Mouse (Mus musculus): Measurements from ENCODE around the gene Gna11. TPM values are rescaled to one million over a fixed set of nuclear protein-coding genes. Genes with fewer than 3 reads are reported as not detected.

Gna11 gene
- polyA plus RNA-seq, 1 experiment, result 33.8 TPM

DNA sequence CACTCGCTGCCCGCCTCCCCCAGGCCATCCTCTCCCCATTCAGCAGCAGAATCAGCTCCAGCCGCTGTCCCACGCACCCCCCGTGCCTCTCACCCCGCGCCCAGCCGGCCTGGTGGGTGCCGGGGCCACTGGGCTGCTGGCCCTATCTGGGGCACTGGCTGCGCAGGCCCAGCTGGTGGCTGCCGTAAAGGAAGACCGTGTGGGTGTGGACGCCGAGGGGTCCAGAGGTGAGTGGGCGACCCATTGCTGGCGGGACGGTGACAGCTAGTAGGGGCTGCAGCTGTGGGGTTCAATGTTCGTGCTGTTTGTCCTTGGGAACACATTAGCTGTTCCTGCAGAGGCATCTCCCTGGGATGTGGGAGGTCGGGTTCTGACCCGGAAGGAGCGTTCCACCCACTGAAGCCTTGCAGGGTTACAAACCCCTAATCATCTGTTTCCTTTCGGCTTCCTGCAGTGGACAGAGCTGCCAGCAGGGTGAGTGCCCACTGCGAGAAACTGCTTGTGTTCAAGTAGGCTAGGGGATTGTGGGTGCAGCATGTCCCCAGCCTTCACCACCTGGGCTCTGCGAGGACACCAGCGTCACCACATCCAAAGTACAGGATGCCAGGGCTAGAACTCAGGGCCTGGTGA is 35.6 kb upstream of the Gna11 start:
- no peaks in the 10 kb centered on the region for H3K36me3 ChIP-seq (ENCODE audit: control insufficient read depth, insufficient read depth, low read length)
- H3K27me3 ChIP-seq (ENCODE audit: control insufficient read depth, insufficient read depth, low read length), result 0 out of 2 replicates have a peak, but pooled peaks cover 1% of the 10 kb centered on the region
- TF ChIP-seq POLR2A (IDR thresholded peaks at IDR 0.05; ENCODE audit: low read depth, low read length) (no peak), CTCF (IDR thresholded peaks at IDR 0.05; ENCODE audit: extremely low read depth, insufficient read depth, insufficient read length, insufficient replicate concordance) (peak; percentile 12; the same call in 1 of the 2 replicates)
- no peak for DNase-seq (ENCODE audit: low read depth in 1 of 2, low spot score in 2 of 2)
- no peak overlapping the region for H3K27ac ChIP-seq (ENCODE audit: insufficient read depth, low read length)
- WGBS, result 6% methylated on average over 25 of the region's 25 CpGs
- peaks cover 8% of the 10 kb centered on the region for H3K4me1 ChIP-seq (ENCODE audit: control insufficient read depth, insufficient read depth, insufficient read length)
- peak overlapping the region; percentile 42; the same call in 1 of the 2 replicates for H3K4me3 ChIP-seq (ENCODE audit: extremely low read depth, insufficient read depth, insufficient read length)

DNA sequence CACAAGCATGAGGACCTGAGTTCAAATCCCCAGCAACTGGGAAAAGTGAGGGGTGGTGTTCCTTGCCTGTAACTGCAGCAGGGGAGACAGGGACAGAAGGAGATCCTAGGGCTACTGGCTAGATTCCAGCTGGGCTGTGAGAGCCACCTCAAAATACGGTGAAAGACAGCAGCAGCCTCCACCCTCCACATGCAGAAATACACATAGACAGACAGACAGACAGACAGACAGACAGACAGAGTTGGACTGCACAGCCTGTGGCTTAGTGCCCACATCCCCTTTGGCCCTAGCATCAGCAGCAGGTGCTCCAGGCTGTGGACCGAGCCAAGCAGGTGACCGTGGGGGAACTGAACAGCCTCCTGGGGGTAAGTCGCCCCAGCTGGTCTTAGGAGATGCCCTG is 35.0 kb upstream of the Gna11 start:
- 15% methylated on average over 4 of the region's 4 CpGs for WGBS
- H3K4me3 ChIP-seq (ENCODE audit: extremely low read depth, insufficient read depth, insufficient read length), result no peak overlapping the region
- no peak for TF ChIP-seq POLR2A (IDR thresholded peaks at IDR 0.05; ENCODE audit: low read depth, low read length)
- TF ChIP-seq CTCF (IDR thresholded peaks at IDR 0.05; ENCODE audit: extremely low read depth, insufficient read depth, insufficient read length, insufficient replicate concordance), result no peak
- H3K4me1 ChIP-seq (ENCODE audit: control insufficient read depth, insufficient read depth, insufficient read length), result peaks cover 11% of the 10 kb centered on the region
- H3K27ac ChIP-seq (ENCODE audit: insufficient read depth, low read length), result no peak overlapping the region
- no peak for DNase-seq (ENCODE audit: low read depth in 1 of 2, low spot score in 2 of 2)
- H3K27me3 ChIP-seq (ENCODE audit: control insufficient read depth, insufficient read depth, low read length), result peaks cover 1% of the 10 kb centered on the region; the same call in 1 of the 2 replicates
- no peaks in the 10 kb centered on the region for H3K36me3 ChIP-seq (ENCODE audit: control insufficient read depth, insufficient read depth, low read length)

- H3K27me3 ChIP-seq (ENCODE audit: control insufficient read depth, insufficient read depth, low read length), result peaks cover 1% of the 10 kb centered on the region; the same call in 1 of the 2 replicates
- DNase-seq (ENCODE audit: low read depth in 1 of 2, low spot score in 2 of 2), result peak in 1 of 2 experiments; percentile 33
- no peak overlapping the region for H3K27ac ChIP-seq (ENCODE audit: insufficient read depth, low read length)
- peak overlapping the region; percentile 58 for H3K4me3 ChIP-seq (ENCODE audit: extremely low read depth, insufficient read depth, insufficient read length)
- peaks cover 14% of the 10 kb centered on the region for H3K4me1 ChIP-seq (ENCODE audit: control insufficient read depth, insufficient read depth, insufficient read length)
- no peak for TF ChIP-seq POLR2A (IDR thresholded peaks at IDR 0.05; ENCODE audit: low read depth, low read length)
- no peak for TF ChIP-seq CTCF (IDR thresholded peaks at IDR 0.05; ENCODE audit: extremely low read depth, insufficient read depth, insufficient read length, insufficient replicate concordance)
- H3K36me3 ChIP-seq (ENCODE audit: control insufficient read depth, insufficient read depth, low read length), result no peaks in the 10 kb centered on the region
- whole genome bisulfite sequencing, result 25% methylated on average over 6 of the region's 6 CpGs
Measured at GRCm38 (mm10) chr10:81575695-81576094, 30.7 kb upstream of the Gna11 start.

GRCm38 (mm10) chr10:81575208-81575631 is 30.2 kb upstream of the Gna11 start:
- peak in 1 of 2 experiments; percentile 32 for DNase-seq (ENCODE audit: low read depth in 1 of 2, low spot score in 2 of 2)
- H3K27ac ChIP-seq (ENCODE audit: insufficient read depth, low read length), result no peak overlapping the region
- TF ChIP-seq POLR2A (IDR thresholded peaks at IDR 0.05; ENCODE audit: low read depth, low read length), result no peak
- TF ChIP-seq CTCF (IDR thresholded peaks at IDR 0.05; ENCODE audit: extremely low read depth, insufficient read depth, insufficient read length, insufficient replicate concordance), result no peak

DNA sequence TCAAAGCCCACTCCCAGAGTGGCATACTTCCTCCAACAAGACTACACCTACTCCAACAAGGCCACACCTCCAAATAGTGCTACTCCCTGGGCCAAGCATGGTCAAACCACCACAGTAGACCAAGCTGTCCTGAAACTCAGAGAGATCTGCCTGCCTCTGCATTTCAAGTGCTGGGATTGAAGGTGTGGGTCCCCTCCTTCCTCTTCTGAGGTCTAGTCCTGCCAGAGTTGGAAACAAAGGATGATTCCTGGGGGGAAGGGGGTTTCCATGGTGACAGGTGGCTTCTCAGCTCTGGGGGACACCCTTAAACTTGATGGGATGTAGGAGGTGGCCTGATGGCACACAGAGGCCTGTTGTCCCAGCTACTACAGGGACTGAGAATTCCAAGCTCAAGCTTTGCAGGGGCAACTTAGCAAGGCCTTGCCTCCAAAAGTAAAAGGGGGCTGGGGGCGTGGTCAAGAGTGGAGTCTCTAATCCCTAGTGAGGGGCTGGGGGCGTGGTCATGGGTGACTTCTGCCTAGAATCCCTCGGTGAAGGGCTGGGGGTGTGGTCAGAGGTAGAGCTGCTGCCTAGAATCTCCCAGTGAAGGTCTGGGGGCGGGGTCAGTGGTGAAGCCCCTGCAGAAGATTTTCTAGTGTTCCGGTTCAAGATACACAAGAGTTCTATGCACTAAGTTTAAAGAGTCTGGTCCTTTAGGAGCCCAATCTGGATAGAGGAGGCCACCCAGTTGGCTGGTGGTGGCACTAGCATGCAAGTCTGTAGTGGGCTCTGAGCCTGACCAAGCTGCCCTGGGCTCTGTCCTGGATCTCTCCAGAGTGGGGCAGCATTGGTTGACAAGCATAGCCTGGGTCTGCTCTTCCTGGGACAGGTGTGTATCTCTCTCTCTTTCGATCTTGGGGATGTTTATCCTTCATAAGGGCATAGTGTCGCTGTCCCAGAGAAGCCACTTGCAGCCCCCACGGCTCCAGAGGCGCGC is 29.4 kb upstream of the Gna11 start, which contains the start of gene Tle2:
Gene Tle2 (plus strand): TSS at position 481 of the 976 bp plus-strand sequence.
- 37% methylated on average over 10 of the region's 10 CpGs for WGBS

More at GRCm38 (mm10) chr10:81575208-81575631, 30.2 kb upstream of the Gna11 start:
- Histone ChIP-seq H3K27me3 (ENCODE audit: control insufficient read depth, insufficient read depth, low read length) (peaks cover 1% of the 10 kb centered on the region; the same call in 1 of the 2 replicates), H3K36me3 (ENCODE audit: control insufficient read depth, insufficient read depth, low read length) (no peaks in the 10 kb centered on the region), H3K4me3 (ENCODE audit: extremely low read depth, insufficient read depth, insufficient read length) (peak overlapping the region; percentile 58), H3K4me1 (ENCODE audit: control insufficient read depth, insufficient read depth, insufficient read length) (peaks cover 10% of the 10 kb centered on the region)
- WGBS, result under 1% methylated on average over 30 of the region's 30 CpGs

GRCm38 (mm10) chr10:81572975-81573374 is 28.0 kb upstream of the Gna11 start:
- peaks cover 1% of the 10 kb centered on the region; the same call in 1 of the 2 replicates for H3K27me3 ChIP-seq (ENCODE audit: control insufficient read depth, insufficient read depth, low read length)
- TF ChIP-seq CTCF (IDR thresholded peaks at IDR 0.05; ENCODE audit: extremely low read depth, insufficient read depth, insufficient read length, insufficient replicate concordance) (no peak), POLR2A (IDR thresholded peaks at IDR 0.05; ENCODE audit: low read depth, low read length) (no peak)
- H3K4me3 ChIP-seq (ENCODE audit: extremely low read depth, insufficient read depth, insufficient read length), result no peak overlapping the region
- no peak overlapping the region for H3K27ac ChIP-seq (ENCODE audit: insufficient read depth, low read length)
- 74% methylated on average over 9 of the region's 9 CpGs for WGBS
- no peak for DNase-seq (ENCODE audit: low read depth in 1 of 2, low spot score in 2 of 2)
- H3K36me3 ChIP-seq (ENCODE audit: control insufficient read depth, insufficient read depth, low read length), result no peaks in the 10 kb centered on the region
- H3K4me1 ChIP-seq (ENCODE audit: control insufficient read depth, insufficient read depth, insufficient read length), result peaks cover 9% of the 10 kb centered on the region; the same call in 1 of the 2 replicates

More for the DNA sequence above, 29.4 kb upstream of the Gna11 start, which contains the start of gene Tle2:
- Histone ChIP-seq H3K27me3 (ENCODE audit: control insufficient read depth, insufficient read depth, low read length) (peaks cover 1% of the 10 kb centered on the region; the same call in 1 of the 2 replicates), H3K4me3 (ENCODE audit: extremely low read depth, insufficient read depth, insufficient read length) (peak within 1 kb of the TSS; percentile 58), H3K4me1 (ENCODE audit: control insufficient read depth, insufficient read depth, insufficient read length) (peaks cover 9% of the 10 kb centered on the region; the same call in 1 of the 2 replicates), H3K36me3 (ENCODE audit: control insufficient read depth, insufficient read depth, low read length) (no peaks in the 10 kb centered on the region), H3K27ac (ENCODE audit: insufficient read depth, low read length) (no peak within 1 kb of the TSS)
- DNase-seq (ENCODE audit: low read depth in 1 of 2, low spot score in 2 of 2), result no peak
- TF ChIP-seq POLR2A (IDR thresholded peaks at IDR 0.05; ENCODE audit: low read depth, low read length) (no peak), CTCF (IDR thresholded peaks at IDR 0.05; ENCODE audit: extremely low read depth, insufficient read depth, insufficient read length, insufficient replicate concordance) (no peak)
